Mouse (Mus musculus): Measurements from ENCODE around the gene Slc35b1. TPM values are rescaled to one million over a fixed set of nuclear protein-coding genes. Genes with fewer than 3 reads are reported as not detected.

Slc35b1 gene
- polyA plus RNA-seq, 1 experiment from 2014 or later, result 92.7 TPM

DNA sequence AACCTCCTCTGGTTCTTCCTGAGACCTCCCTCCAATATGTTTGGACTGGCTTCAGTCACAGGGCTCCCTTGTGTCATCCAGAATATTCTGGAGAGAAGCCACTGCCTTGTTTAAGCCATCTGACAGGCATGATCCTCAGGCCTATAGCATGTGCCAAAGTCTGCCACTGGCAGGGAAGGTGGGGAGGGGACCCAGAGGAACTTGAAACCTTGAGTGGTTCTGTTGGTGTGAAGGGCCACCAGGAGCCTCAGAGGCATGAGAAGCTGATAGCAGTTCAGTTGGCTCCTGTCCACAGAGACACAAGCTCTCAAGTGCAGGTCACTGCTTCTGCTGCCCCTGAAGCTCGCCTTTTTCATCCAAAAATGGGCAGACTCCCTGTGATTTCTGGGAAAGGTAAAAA, 12.1 kb downstream of the Slc35b1 start:
- Histone ChIP-seq H3K36me3 (ENCODE audit: control insufficient read depth, insufficient read depth, low read length) (no peaks in the 10 kb centered on the region), H3K9ac (ENCODE audit: low read length) (no peak overlapping the region), H3K27ac (ENCODE audit: low read length) (no peak overlapping the region), H3K4me1 (replicated peaks; ENCODE audit: control insufficient read depth, insufficient read depth, low read length) (no peaks in the 10 kb centered on the region), H3K4me2 (ENCODE audit: low read depth, low read length) (no peak overlapping the region), H3K9me3 (ENCODE audit: control insufficient read depth, low read length) (no peaks in the 10 kb centered on the region), H3K4me3 (ENCODE audit: low read length) (no peak overlapping the region), H3K27me3 (ENCODE audit: control insufficient read depth, insufficient read depth, low read depth, low read length) (no peaks in the 10 kb centered on the region)
- no peak for ATAC-seq (ENCODE audit: low read depth)
- WGBS, result 33% methylated on average over 1 of the region's 1 CpGs

- no peaks in the 10 kb centered on the region for H3K9me3 ChIP-seq (ENCODE audit: control insufficient read depth, low read length)
- 47% methylated on average over 14 of the region's 14 CpGs for WGBS
- peak overlapping the region; percentile 24; the same call in 1 of the 2 replicates for H3K4me2 ChIP-seq (ENCODE audit: low read depth, low read length)
- no peaks in the 10 kb centered on the region for H3K36me3 ChIP-seq (ENCODE audit: control insufficient read depth, insufficient read depth, low read length)
- H3K27ac ChIP-seq (ENCODE audit: low read length), result no peak overlapping the region
- no peak overlapping the region for H3K4me3 ChIP-seq (ENCODE audit: low read length)
- no peak for ATAC-seq (ENCODE audit: low read depth)
- peak overlapping the region; percentile 38 for H3K9ac ChIP-seq (ENCODE audit: low read length)
- H3K4me1 ChIP-seq (replicated peaks; ENCODE audit: control insufficient read depth, insufficient read depth, low read length), result no peaks in the 10 kb centered on the region
- no peaks in the 10 kb centered on the region for H3K27me3 ChIP-seq (ENCODE audit: control insufficient read depth, insufficient read depth, low read depth, low read length)
Measured at GRCm38 (mm10) chr11:95397843-95398835, 13.6 kb downstream of the Slc35b1 start.

GRCm38 (mm10) chr11:95399520-95400020, 15.1 kb downstream of the Slc35b1 start:
- H3K4me1 ChIP-seq (replicated peaks; ENCODE audit: control insufficient read depth, insufficient read depth, low read length), result peaks cover 4% of the 10 kb centered on the region; the same call in 1 of the 2 replicates
- H3K9me3 ChIP-seq (ENCODE audit: control insufficient read depth, low read length), result no peaks in the 10 kb centered on the region
- no peaks in the 10 kb centered on the region for H3K36me3 ChIP-seq (ENCODE audit: control insufficient read depth, insufficient read depth, low read length)
- ATAC-seq (ENCODE audit: low read depth), result no peak
- no peak overlapping the region for H3K9ac ChIP-seq (ENCODE audit: low read length)
- H3K4me2 ChIP-seq (ENCODE audit: low read depth, low read length), result no peak overlapping the region
- no peaks in the 10 kb centered on the region for H3K27me3 ChIP-seq (ENCODE audit: control insufficient read depth, insufficient read depth, low read depth, low read length)
- H3K4me3 ChIP-seq (ENCODE audit: low read length), result no peak overlapping the region
- H3K27ac ChIP-seq (ENCODE audit: low read length), result no peak overlapping the region
- 62% methylated on average over 13 of the region's 13 CpGs for WGBS

DNA sequence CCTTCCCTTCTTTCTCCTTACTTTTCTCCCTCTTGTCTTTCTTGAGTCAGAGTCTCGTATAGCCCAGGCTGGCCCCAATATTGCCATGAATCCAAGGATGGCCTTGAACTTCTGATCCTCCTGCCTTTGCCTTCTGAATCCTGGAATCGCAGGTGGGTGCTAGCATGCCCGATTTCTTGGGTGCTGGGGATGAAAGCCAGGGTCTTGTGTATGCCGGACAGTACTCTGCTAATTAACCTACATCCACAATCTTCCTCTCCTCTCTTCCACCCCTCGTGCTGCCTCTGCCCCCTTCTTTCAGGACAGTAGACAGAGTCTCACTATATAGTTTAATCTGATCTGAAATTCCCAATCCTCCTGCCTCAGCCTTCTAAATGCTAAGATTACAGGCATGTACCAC, 17.1 kb downstream of the Slc35b1 start:
- Histone ChIP-seq H3K4me2 (ENCODE audit: low read depth, low read length) (no peak overlapping the region), H3K36me3 (ENCODE audit: control insufficient read depth, insufficient read depth, low read length) (no peaks in the 10 kb centered on the region), H3K4me1 (replicated peaks; ENCODE audit: control insufficient read depth, insufficient read depth, low read length) (peaks cover 4% of the 10 kb centered on the region; the same call in 1 of the 2 replicates), H3K9ac (ENCODE audit: low read length) (no peak overlapping the region), H3K9me3 (ENCODE audit: control insufficient read depth, low read length) (no peaks in the 10 kb centered on the region), H3K27ac (ENCODE audit: low read length) (no peak overlapping the region), H3K27me3 (ENCODE audit: control insufficient read depth, insufficient read depth, low read depth, low read length) (no peaks in the 10 kb centered on the region), H3K4me3 (ENCODE audit: low read length) (no peak overlapping the region)
- ATAC-seq (ENCODE audit: low read depth), result no peak
- 94% methylated on average over 5 of the region's 5 CpGs for WGBS

GRCm38 (mm10) chr11:95402196-95402595, 17.7 kb downstream of the Slc35b1 start:
- 31% methylated on average over 5 of the region's 5 CpGs for WGBS
- H3K9me3 ChIP-seq (ENCODE audit: control insufficient read depth, low read length), result no peaks in the 10 kb centered on the region
- no peak for ATAC-seq (ENCODE audit: low read depth)

GRCm38 (mm10) chr11:95402658-95403101, 18.2 kb downstream of the Slc35b1 start:
- Histone ChIP-seq H3K4me1 (replicated peaks; ENCODE audit: control insufficient read depth, insufficient read depth, low read length) (peaks cover 4% of the 10 kb centered on the region; the same call in 1 of the 2 replicates), H3K9me3 (ENCODE audit: control insufficient read depth, low read length) (no peaks in the 10 kb centered on the region), H3K9ac (ENCODE audit: low read length) (no peak overlapping the region), H3K27ac (ENCODE audit: low read length) (no peak overlapping the region), H3K36me3 (ENCODE audit: control insufficient read depth, insufficient read depth, low read length) (no peaks in the 10 kb centered on the region), H3K27me3 (ENCODE audit: control insufficient read depth, insufficient read depth, low read depth, low read length) (no peaks in the 10 kb centered on the region), H3K4me3 (ENCODE audit: low read length) (no peak overlapping the region), H3K4me2 (ENCODE audit: low read depth, low read length) (no peak overlapping the region)
- 22% methylated on average over 8 of the region's 8 CpGs for WGBS
- peak; percentile 20; the same call in 1 of the 2 replicates for ATAC-seq (ENCODE audit: low read depth)

More at GRCm38 (mm10) chr11:95402196-95402595, 17.7 kb downstream of the Slc35b1 start:
- Histone ChIP-seq H3K4me2 (ENCODE audit: low read depth, low read length) (no peak overlapping the region), H3K27ac (ENCODE audit: low read length) (no peak overlapping the region), H3K4me3 (ENCODE audit: low read length) (no peak overlapping the region), H3K36me3 (ENCODE audit: control insufficient read depth, insufficient read depth, low read length) (no peaks in the 10 kb centered on the region), H3K27me3 (ENCODE audit: control insufficient read depth, insufficient read depth, low read depth, low read length) (no peaks in the 10 kb centered on the region), H3K9ac (ENCODE audit: low read length) (no peak overlapping the region), H3K4me1 (replicated peaks; ENCODE audit: control insufficient read depth, insufficient read depth, low read length) (peaks cover 4% of the 10 kb centered on the region; the same call in 1 of the 2 replicates)

DNA sequence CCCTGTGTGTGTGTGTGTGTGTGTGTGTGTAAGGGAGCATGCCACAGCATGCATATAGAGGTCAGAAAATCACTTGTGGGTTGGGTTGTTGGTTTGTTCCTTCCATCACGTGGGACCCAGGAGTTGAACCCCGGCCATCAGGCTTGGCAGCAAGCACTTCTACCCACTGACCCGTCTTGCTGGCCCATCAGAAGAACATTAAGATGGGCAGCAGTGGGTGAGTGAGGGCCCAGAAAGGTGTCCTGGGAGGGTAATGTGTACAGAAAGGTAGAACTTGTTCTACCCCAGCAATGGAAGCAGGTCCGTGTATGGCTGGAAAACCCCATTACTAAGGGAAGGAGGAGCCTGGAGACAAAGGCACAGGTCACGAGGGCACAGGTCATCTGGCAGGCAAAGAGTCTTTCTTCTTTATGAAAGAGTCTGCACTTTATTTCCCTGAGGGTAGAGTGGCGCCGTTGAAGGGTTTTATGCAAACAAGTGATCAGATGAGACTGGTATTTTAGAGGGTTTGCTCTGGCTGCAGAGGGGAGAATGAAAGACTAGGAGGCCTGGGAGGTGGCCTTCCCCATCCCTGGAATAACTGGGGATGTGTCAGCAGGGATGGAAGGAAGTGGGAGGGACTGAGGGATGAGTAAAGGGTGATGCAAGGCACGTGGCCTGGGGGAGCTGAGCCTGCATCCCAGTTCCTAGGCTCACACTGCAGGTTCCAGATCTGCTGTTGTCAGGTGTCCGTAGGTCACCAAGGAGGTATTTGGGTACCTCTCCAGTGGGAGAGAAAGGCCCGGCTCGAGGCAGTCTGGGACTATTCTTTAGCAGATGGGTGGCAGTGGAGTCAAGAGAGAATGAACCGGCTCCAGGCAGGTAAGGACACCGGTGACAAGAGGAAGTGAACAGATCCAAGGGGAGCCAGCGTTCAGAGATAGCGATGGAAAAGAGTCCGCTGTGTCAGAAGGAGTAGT, 19.2 kb downstream of the Slc35b1 start:
- H3K4me1 ChIP-seq (replicated peaks; ENCODE audit: control insufficient read depth, insufficient read depth, low read length), result peaks cover 4% of the 10 kb centered on the region; the same call in 1 of the 2 replicates
- H3K36me3 ChIP-seq (ENCODE audit: control insufficient read depth, insufficient read depth, low read length), result no peaks in the 10 kb centered on the region
- ATAC-seq (ENCODE audit: low read depth), result peak; percentile 23
- no peak overlapping the region for H3K4me3 ChIP-seq (ENCODE audit: low read length)
- 51% methylated on average over 16 of the region's 16 CpGs for WGBS
- no peaks in the 10 kb centered on the region for H3K9me3 ChIP-seq (ENCODE audit: control insufficient read depth, low read length)
- H3K27me3 ChIP-seq (ENCODE audit: control insufficient read depth, insufficient read depth, low read depth, low read length), result no peaks in the 10 kb centered on the region
- H3K9ac ChIP-seq (ENCODE audit: low read length), result no peak overlapping the region
- no peak overlapping the region for H3K4me2 ChIP-seq (ENCODE audit: low read depth, low read length)
- H3K27ac ChIP-seq (ENCODE audit: low read length), result peak overlapping the region; percentile 38; the same call in 1 of the 2 replicates

GRCm38 (mm10) chr11:95405771-95406170, 21.3 kb downstream of the Slc35b1 start:
- Histone ChIP-seq H3K4me3 (ENCODE audit: low read length) (no peak overlapping the region), H3K36me3 (ENCODE audit: control insufficient read depth, insufficient read depth, low read length) (no peaks in the 10 kb centered on the region), H3K4me2 (ENCODE audit: low read depth, low read length) (no peak overlapping the region), H3K9ac (ENCODE audit: low read length) (no peak overlapping the region), H3K4me1 (replicated peaks; ENCODE audit: control insufficient read depth, insufficient read depth, low read length) (peaks cover 4% of the 10 kb centered on the region; the same call in 1 of the 2 replicates), H3K27ac (ENCODE audit: low read length) (no peak overlapping the region), H3K9me3 (ENCODE audit: control insufficient read depth, low read length) (no peaks in the 10 kb centered on the region), H3K27me3 (ENCODE audit: control insufficient read depth, insufficient read depth, low read depth, low read length) (no peaks in the 10 kb centered on the region)
- 66% methylated on average over 4 of the region's 4 CpGs for WGBS
- no peak for ATAC-seq (ENCODE audit: low read depth)

All from lung, embryonic 16.5 days (tissue).